Mouse (Mus musculus) frontal cortex, postnatal 14 days (tissue): ENCODE results near the gene Ap1g2.

Experiments used
- DNase-seq, 2 experiments: peaks; one replicate each; pipeline ENCODE4 v3.0.0; 2022; ENCODE audit warnings: low spot score in 2 of 2

Ap1g2 gene

DNA sequence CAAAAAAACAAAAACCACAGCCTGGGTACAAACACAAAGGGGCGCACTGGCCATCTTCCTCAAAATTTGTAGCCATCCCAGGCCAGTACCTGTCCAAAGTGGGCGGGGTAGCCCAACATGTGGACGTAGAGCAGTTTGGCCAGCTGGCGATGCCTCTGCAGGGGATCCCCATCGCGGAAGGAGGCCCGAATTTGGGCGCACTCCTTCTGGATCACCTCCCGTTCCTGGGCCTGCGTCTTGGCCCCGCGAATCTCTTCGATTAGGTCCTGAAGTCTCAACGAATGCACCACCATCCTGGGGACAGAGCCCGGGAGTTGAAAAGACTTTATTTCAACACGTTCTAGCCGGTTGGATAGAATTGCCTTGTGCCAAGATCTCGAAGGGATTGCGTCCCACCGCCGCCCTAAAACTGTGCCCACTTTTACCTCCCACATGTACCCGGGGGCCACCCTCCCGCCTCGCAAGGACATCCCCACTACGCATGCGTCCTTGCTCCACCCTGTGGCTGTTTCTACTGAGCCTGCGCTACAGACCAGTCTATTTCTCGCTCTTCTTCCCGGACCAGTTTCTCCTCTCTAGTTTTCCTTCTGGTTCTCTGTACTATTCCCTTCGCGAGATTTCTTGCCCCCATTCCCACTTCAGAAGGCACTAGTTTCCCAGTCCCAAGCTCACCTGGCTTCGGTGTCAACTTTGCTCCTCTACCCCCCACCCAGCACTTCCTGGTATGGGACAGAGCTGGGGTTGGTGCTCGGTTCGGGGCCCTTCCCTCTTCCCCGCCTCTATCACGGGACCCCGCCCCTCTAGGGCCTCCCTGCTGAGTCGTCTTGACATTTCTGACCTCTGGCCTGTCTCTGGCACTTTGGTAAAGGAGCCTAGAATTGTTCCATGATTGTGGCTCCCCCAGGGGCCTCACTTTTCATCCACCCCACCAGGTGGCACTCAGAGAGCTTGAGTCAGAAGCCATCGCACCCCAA is at the start of gene Ap1g2:
Gene Ap1g2, minus strand, starts transcription at position 758 of the 974 bp plus-strand sequence.
- peak; percentile 79 to 85 for DNase-seq

DNA sequence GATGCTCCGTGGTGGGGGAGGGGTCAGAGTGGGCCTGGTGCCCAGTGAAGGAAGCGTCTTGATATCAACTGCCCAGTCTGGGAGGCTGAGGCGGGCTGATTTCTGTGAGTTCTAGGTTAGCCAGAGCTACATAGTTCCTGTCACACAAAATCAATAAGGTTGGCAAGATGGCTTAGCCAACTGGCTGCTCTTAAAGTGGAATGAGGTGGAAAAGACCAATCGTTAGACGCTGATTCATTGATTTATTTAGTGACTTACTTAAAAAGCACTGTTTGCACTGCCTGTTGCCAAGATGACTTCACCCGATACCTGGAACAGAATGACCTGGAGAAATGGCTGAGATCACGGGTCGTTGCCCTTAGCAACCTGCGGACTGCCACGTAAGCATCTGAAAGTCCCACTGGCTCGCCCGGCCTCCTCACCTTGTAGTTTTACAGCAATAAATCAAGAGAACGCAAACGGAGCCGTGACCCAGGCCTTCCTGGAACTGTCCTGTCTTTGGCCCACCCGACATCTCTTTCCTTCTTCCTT is 46.6 kb upstream of the Ap1g2 start:
- DNase-seq: no peak

DNA sequence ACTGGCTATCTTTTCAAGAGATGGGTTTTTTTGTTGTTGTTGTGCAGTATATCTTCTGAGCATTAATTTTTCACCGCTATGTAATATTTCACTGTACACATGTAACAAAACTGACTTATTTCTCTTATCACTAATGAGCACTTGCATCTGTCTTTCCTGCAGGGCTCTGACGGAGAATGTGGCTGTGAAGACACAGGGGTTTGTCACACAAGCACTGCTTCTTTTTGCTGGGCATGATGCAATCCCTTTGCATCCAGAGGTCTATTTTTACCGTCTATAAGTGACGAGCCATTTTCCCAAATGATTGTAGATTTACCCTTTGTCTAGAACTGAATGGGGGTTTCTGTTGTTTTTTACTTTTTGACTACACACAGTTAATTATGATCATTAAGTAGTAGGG is 45.8 kb upstream of the Ap1g2 start:
- DNase-seq: no peak

DNA sequence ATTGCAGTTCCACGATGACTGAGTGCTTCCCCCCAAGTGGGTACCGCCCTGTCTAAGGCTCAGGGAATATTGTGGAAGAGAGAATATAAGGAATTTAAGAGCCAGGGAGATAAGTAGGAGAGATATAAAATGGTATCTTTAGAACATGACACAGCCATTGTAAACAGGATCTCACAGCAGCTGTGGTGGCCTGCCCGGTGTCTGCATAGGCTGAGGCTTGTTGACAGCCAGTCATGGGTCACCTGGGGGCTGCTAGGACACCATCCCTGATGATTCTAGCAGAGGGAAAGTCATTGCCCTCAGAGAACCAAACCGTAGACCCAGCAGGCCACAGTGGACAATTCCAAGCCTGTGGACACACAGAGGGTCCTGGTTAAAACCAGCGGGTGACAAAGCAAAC is 44.6 kb upstream of the Ap1g2 start:
- no peak for DNase-seq

DNA sequence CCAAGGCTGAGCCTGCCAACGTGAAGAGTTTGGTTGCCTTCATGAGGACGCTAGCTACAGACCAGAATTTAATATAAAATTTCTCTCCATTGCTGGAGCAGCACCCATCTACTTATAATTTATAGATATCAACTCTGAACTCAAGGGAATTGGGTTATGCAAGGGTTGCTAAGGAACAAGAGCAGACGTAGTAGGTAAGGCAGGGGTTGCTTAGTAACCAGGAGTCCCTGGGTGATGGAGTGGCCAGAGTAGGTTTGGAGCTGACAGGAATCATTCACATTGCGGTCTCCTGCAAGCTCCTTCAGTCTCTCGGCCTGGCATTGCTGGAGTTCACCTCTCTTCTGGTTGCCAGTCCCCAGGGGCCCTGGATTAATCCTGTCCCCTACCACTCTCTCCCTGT is 42.6 kb upstream of the Ap1g2 start:
- no peak for DNase-seq

DNA sequence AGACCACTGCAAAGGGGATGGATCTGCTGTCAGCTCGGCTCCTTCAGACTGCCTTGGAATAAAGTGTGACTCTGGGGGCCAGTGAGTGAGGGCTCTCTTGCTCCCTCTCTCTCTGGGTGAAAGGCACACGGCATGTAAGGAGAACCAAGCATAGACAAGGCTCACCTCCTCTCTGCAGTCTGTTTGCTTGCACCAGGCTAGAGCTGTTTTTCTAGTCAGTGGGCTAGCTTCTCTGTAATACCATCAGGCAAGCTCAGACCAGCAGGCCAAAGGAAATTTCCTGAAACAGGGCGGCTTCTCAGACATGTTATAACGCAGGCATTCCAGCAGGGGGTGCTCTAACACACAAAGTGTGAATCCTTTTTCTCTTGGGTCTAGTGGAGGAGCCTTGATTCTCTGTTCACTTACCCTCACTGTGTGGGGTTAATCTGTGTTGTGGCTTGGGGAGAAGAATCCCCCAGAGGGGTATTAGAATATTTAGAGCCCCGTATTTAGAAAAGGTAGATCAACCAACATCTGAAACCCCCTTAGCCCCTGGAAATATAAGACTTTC is 42.0 kb upstream of the Ap1g2 start:
- DNase-seq: peak; percentile 32 to 64

DNA sequence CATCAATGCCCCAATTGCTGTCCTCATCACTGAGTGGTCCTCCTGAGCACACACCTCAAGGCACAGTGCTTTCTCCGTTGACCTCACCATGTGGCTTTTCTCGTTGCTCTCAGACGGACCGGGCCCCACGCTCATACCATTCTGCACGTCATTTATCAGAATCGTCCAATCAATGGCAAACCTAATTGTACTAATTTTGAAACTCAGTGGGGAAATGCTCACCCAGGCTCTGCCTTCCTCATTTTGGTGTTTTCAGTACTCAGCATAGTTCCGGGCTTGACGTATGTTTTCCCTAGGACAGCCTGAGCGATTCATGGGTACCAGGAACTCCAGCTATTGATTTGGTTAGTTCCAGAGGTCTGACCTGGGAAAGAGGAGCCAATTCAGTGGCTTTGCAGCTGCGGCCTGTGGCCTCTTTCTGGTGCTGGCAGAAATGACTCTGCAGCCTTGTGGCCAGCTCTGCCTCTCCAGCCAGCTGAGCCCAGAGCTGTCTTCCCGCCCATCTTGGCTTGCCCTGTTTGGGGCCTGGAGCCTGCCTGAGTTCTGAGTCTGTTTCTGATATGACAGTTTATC is 40.5 kb upstream of the Ap1g2 start:
- DNase-seq: no peak

DNA sequence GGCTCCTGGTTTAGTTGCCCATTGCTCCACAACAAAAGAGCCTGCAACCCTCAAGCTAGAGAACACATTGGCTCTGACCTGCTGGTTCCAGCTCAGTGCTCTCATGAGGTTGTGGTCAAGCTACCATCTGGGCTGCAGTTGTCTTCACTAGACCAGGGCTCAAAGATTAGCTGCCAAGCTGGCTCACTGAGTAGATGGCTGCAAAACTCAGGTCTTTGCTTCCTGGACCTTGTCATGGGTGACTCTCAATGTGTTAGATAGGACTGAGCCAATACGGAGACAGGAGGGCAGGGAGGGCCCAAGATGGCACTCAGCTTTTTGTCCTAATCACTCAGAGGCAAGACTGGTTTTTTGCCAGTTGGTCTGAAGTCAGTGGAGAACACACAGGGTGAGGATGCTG is 39.9 kb upstream of the Ap1g2 start:
- DNase-seq: no peak

DNA sequence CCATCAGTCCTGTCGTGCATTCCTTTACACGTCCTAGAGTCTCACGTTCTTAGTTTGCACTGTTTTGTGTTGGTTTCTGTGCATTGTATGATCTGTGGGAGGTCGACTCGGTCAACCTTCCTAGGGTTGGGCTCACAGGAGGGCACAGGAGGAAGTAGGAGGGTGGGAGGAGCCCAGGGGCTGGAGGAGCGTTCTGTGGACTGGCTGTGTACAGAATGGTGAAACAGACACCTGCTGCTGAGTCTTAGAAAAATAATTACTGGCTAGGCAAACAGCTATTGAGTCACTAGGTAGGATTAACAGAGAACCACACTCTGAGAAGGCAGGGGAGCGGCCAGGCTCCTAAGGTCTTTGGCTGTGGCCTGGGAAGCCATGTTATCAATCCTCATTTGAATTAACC is 32.9 kb upstream of the Ap1g2 start:
- DNase-seq: no peak

DNA sequence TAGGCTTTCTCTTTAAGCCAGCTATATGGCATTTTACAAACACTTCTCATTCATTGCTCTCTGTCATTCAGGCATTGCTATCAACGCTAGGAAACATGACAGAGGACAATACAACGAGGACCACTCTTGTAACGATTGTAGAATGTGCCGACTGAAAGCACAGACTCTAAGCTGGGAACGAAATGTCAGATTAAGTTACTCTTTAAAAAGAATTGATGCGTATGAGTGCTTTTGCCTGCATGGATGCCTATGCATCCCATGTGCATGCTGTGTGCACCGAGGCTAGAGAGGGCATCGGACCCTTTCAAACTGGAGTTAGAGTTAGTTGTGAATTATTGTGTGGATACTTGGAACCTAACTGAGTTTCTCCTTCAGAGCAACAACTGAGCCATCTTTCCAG is 29.3 kb upstream of the Ap1g2 start:
- DNase-seq: no peak

DNA sequence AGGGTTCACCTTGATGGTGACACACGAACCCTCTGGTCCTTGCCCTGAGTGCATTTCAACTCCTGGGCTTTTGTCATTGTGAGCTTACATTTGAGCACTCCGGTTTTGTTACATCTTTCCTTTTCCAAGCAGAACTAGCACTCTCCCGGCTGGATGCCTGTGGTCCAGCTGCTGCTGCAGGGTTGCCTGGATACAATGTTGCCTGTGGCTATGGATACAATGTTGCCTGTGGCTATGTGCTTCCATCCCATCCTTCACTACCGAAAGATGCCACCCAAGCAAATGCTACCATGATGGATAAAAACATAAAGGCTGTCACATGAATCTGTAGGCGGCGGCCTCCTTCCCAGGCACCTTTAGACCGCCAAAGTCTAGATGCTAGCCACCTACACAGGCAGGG is 20.1 kb upstream of the Ap1g2 start:
- peak in 1 of 2 experiments; percentile 16 for DNase-seq

DNA sequence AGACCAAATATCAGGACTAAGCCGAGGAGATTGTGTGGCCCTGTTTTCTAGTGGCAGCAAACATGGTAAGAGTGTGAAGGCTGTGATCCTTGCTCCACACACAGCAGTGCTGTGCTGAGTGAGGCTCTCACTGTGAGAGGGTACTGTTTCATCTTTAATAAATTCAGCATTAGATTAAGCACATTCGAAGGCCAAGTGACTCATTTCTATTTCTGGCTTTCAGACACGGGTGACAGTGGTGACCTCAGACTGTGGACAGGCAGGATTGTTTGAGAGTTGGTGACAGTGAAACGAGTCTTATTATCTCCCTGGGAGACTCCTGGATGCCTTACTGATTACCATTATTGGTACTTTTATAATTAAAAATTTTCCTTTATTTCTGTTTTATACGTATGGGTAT is 19.3 kb upstream of the Ap1g2 start:
- DNase-seq: no peak

DNA sequence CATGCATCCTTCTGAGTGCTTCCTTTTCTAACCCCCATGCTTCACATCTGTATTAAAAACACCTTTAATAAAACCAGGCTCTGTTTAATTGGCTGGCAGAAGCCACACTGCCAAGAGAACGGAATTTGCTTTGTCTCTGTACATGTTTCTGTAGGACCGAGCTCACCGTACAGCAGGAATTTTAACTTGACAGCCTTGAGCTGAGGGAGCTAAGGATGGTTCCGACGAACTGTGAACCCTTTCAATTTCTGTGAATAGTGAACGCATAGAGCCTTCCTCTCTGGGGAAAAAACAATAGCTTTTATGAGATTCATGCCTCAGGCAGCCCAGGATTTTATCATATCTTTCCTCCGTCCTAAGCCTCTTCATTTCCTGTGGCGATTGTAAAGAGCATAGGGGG is 16.0 kb upstream of the Ap1g2 start:
- DNase-seq: no peak

DNA sequence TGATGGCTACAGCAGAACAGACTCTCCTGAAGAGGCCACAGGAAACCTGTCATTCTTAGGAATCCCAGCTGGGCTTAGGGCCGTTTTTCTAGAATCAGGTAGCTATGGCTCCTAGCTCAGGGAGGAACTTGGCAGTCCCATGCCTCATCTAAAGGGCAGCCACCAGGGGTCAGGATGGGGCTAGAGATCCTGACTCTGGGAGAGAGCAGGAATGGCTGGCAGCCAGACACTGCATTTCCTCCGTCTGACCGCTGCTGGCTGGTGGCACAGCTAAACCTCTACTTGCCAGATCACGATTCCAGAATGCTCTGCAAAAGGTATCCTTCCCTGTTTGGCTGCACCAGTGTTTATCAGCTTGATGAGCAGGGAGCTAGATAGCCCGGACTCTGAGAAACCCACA is 15.6 kb upstream of the Ap1g2 start:
- peak in 1 of 2 experiments; percentile 51 for DNase-seq

DNA sequence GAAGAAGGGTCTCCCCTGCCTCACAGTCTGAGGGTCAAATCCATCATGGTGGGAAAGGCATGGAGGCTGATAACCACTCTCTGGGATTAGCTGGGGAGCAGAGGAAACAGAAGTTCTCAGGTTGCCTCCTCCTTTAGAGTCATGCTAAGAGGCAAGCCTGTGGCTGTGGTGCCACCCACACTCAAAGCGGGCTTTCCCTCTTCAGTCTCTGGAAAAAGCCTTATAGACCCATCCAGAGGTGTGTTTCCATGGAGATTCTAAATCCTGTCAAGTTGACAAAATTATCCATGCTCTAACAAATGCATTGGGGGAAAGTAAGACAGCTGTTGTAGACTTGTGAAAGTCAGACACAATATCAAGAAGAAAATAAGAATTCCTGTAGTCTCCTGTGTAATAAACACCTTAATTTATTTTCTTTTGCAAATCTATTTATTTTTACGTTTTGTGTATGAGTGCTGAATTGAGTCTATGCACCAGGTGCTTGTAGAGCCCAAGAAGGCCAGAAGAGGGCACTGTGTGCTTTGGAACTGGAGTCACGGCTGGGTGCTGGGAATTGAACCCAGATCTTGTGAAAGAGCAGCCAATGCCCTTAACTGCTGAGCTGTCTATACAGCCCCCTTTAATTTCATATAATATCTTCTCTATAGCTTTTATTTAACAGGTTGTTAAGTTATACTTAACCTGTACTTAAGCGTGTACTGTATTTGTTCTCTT is 13.2 kb upstream of the Ap1g2 start:
- DNase-seq: no peak

DNA sequence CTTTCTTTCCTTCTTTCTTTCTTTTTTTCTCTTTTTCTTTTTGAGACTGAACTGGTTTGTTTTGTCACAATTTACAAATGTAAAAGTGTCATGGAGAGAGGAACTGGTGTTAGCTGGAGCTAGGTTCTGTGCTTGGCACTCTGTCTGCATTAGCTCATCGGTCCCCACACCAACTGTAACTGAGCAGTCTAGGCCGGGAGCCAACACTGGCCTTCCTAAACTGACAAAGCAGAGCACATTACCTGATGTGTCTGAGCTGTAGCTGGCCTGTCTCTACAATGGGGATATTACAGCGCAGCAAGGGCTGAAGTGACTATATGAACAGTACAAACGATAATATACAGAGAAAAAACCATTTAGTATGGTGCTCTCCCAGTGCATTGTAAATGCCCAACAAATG is 12.5 kb upstream of the Ap1g2 start:
- no peak for DNase-seq

DNA sequence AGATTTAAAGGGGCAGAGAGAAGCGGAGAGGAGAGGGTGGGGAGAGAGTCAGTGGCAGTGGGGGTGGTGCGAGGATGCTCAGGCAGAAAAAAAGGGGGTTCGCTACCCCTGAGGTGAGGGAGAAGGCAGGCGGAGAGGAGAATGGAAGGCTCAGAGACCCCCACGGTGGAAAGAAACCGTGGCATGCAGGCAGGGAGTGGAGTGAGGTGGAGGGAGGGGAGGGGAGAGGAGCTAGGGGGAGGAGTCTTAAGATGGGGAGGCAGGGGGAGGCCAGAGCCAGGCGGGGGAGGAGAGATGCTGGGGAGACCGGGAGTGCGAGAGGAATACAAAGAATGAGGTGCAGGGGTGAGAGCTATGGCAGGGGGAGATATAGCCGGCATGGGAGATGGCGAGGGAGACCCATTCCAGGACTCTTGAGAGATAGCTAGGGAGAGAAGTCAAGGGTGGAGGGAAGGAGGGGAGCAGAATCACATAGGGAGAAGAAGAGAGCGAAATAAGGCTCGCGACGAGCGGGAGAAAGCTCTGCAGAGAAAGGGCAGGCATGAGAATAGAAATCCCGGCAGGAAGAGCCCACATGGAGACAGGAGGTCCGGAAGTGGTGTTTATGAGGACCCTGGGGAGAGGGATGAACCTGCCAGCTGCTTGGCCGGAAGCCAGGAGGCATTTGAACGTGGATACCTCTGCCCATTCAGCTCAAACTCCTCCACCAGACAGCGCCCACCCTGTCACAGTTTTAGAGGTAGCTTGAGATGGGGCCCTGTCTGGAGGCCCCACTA is 10.2 kb upstream of the Ap1g2 start, which contains the start of gene Jph4:
Gene Jph4, minus strand, starts transcription at position 511 of the 776 bp plus-strand sequence.
- DNase-seq: peak; percentile 61 to 68

DNA sequence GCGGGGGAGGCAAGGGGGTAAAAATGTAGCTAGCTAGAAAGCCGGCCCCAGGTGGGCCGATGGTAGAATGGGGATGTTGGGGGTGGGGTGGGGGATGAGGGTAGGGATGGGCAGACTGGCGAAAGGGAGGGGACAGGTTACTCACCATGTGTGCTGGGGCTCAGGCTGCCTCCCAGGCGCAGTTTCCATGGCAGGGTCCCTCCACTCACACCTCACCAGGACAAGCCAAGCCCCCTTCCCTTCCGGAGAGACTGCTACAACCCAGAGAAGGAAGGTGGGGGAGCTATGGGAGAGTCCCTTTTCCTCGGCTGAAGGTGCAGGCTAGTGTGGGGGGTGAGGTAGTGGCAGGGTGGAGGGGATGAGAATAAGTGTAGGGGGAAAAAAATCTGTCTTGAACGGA is 9.5 kb upstream of the Ap1g2 start:
- DNase-seq: peak in 1 of 2 experiments; percentile 20

DNA sequence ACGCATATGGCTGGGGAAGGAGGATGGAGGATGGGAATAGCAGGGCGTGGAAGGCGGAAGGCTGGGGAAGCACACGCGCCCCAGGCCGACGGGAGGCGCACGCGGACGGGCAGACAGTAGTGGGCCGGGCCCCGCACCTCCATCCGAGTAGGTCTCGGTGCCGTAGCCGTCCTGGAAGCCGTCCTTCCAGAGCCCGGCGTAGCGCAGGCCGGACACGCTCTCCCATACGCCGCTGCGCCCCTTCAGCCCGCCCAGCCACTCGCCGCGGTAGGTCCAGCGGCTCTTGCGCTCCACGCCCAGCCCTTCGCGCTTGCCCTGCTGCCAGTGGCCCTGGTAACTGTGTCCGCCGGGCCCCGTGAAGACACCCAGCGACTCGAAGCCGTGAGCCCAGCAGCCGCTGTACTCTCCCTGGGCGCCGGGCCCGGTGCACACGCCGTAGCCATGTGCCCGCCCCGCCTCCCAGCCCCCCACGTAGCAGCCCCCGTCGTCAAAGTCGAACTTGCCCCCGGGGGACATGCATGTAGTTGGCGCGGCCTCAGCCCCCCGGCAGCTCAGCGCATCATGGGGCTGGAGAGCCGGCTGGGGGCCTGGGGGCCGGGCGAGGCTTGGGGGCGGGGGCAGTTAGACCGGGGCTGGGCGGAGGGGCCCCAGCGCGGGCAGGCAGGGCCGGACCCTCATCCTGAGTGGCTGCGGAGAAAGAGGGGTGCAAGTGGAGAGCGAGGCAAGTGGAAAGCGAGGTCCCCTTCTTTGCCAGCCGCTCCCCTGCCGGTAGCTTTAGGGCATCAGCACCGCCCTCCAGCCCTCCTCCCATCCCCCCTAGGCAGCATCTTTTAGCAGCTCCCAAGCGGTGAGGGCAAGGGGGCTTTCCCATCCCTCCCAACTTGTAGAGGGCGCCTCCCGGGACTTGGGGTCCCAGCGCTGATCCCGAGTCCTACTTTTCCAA is 8.6 kb upstream of the Ap1g2 start:
- peak; percentile 55 to 58 for DNase-seq
